Mouse (Mus musculus): Measurements from ENCODE around the gene Pltp. TPM values are rescaled to one million over a fixed set of nuclear protein-coding genes. Genes with fewer than 3 reads are reported as not detected.

Pltp gene
- polyA plus RNA-seq (2015; fragmentation: Nextera tagmentation; extraction: Ambion mirVana): 28.7 and 29.5 TPM in 2 replicates

DNA sequence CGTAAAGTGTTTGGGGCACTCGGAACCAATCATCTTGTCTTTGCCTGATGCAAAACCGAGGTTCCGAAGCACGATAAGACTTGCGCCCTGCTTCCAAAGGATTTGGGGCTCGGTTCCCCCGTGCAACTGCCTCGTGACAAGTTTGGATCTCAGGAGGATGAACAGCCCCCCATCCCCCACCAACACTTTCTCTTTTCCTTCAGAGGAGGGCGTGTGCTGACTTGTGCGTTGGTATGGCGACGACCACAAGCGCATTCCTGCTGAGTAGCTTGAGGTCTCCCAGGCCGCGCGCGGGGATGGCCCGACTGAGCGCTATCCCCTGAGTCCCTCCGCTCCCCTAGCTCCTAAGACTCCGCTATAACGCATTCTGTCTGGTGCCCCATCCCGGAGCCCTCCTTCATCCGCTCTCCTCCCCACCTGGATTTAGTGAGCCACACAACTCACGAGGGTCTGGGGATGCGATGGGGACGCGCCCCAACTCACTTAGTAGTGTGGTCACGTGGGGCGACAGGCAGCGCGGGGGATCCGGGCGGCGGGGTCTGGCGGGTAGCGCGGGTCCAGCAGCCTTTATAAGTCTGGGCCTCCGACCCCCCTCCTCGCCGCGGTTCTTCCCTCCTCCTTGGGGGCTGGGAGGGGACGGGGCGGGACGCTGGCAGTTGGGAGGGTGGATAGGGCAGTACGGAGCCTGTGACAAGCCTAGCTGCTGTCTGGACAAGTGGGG, at the start of gene Pltp:
Pltp (minus strand) TSS at position 611 of the 721 bp plus-strand sequence.
- Histone ChIP-seq H3K27me3 (replicated peaks) (peaks cover 30% of the 10 kb centered on the region), H3K9me3 (no peaks in the 10 kb centered on the region), H3K27ac (no peak within 1 kb of the TSS), H3K4me2 (replicated peaks) (peak within 1 kb of the TSS; percentile 93), H3K36me3 (no peaks in the 10 kb centered on the region), H3K9ac (peak within 1 kb of the TSS; percentile 48), H3K4me3 (replicated peaks) (peak within 1 kb of the TSS; percentile 44), H3K4me1 (replicated peaks) (peaks cover 39% of the 10 kb centered on the region)
- under 1% methylated on average over 44 of the region's 47 CpGs for WGBS
- peak; percentile 65 for ATAC-seq

DNA sequence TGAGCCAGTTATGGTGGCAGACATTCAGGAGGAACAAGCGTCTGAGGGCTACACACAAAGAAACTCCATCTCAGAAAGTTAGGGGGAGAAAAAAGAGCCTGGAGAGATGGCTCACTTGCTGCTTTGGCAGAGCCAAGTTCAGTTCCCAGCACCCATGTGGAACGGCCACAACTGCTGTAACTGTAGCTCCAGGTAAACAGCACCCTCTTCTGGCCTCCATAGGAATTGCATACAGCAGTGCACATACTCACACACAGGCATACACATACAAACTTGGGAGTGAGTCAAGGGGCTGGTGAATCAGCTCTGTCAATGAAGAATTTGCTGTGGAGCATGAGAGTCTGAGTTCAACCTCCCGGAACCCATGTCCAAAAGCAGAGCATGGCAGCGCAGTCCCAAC, 48.6 kb upstream of the Pltp start:
- H3K4me3 ChIP-seq (replicated peaks): no peak overlapping the region
- ATAC-seq: no peak
- H3K27ac ChIP-seq: no peak overlapping the region
- H3K9ac ChIP-seq: no peak overlapping the region
- peaks cover 73% of the 10 kb centered on the region for H3K36me3 ChIP-seq
- 97% methylated on average over 4 of the region's 4 CpGs for WGBS
- H3K4me1 ChIP-seq (replicated peaks): peaks cover 13% of the 10 kb centered on the region
- H3K4me2 ChIP-seq (replicated peaks): no peak overlapping the region
- no peaks in the 10 kb centered on the region for H3K9me3 ChIP-seq
- no peaks in the 10 kb centered on the region for H3K27me3 ChIP-seq (replicated peaks)

DNA sequence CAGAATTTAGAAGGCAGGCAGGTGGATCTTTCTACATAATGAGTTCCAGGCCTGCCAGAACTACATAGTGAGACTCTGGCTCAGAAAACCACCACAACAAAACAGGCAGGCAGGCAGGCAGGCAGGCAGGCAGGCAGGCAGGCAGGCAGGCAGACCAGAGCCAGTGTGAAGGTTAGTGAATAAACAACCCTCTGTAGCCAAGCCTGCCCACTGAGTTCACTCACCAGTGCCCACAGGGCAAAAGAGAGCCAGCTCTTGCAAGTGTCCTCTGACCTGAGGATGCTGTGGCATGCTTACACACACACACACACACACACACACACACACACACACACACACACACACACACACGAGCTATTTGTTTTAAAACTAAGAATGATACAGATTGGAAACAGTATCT, 46.0 kb upstream of the Pltp start:
- no peak overlapping the region for H3K9ac ChIP-seq
- no peaks in the 10 kb centered on the region for H3K4me1 ChIP-seq (replicated peaks)
- no peak overlapping the region for H3K4me3 ChIP-seq (replicated peaks)
- H3K27ac ChIP-seq: no peak overlapping the region
- WGBS: 100% methylated on average over 1 of the region's 1 CpGs
- no peaks in the 10 kb centered on the region for H3K27me3 ChIP-seq (replicated peaks)
- no peak overlapping the region for H3K4me2 ChIP-seq (replicated peaks)
- no peak for ATAC-seq
- H3K36me3 ChIP-seq: peaks cover 88% of the 10 kb centered on the region
- no peaks in the 10 kb centered on the region for H3K9me3 ChIP-seq

DNA sequence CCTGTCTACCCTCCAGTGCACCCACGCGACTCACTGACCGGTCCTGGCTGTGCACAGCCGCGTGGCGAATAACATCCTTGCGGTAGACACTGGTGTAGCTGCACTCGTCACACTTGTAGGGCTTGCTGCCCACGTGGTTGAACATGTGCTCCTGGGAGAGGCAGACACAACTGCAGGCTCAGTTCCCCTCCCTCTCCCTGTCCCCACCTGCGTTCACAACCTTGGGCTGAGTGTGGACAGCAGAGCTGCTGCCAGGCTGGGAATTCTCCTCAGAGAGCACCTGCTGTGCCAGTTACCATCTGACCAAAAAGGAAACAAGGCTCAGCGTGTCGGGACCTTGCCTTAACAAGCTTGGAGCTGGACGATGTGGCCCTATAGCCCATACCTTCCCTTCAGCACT, 43.9 kb upstream of the Pltp start:
- Histone ChIP-seq H3K4me3 (replicated peaks) (no peak overlapping the region), H3K9ac (no peak overlapping the region), H3K36me3 (peaks cover 87% of the 10 kb centered on the region), H3K4me2 (replicated peaks) (no peak overlapping the region), H3K9me3 (no peaks in the 10 kb centered on the region), H3K27ac (no peak overlapping the region), H3K27me3 (replicated peaks) (no peaks in the 10 kb centered on the region), H3K4me1 (replicated peaks) (no peaks in the 10 kb centered on the region)
- peak; percentile 34 for ATAC-seq
- 90% methylated on average over 13 of the region's 13 CpGs for WGBS

- 91% methylated on average over 16 of the region's 16 CpGs for WGBS
- ATAC-seq: no peak
- Histone ChIP-seq H3K4me1 (replicated peaks) (no peaks in the 10 kb centered on the region), H3K36me3 (peaks cover 85% of the 10 kb centered on the region), H3K27me3 (replicated peaks) (no peaks in the 10 kb centered on the region), H3K9me3 (no peaks in the 10 kb centered on the region), H3K27ac (no peak overlapping the region), H3K4me2 (replicated peaks) (no peak overlapping the region), H3K9ac (no peak overlapping the region), H3K4me3 (replicated peaks) (no peak overlapping the region)
Measured at GRCm38 (mm10) chr2:164899723-164900459, 42.4 kb upstream of the Pltp start.

DNA sequence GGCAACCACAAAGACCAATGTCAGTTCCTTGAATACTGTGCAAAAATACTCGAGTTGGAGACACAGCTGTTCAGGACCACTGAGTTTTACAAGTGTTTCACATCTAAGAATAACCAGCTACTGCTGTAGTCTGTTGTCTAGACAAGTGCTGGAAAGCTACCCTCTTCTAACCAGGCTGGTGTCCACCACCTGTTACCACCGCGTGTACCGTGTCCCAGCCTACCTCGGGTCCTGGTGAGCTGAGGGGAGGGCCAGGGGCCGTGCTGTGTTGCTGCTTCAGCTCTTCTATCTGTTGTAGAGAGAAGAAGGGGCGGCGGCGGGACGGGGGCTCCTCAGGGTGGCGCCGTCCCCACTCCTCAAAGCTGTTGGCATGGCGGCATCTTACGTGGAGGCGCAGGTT, 41.5 kb upstream of the Pltp start:
- no peak for ATAC-seq
- 91% methylated on average over 15 of the region's 15 CpGs for WGBS
- Histone ChIP-seq H3K9ac (no peak overlapping the region), H3K27ac (no peak overlapping the region), H3K36me3 (peaks cover 83% of the 10 kb centered on the region), H3K9me3 (no peaks in the 10 kb centered on the region), H3K4me3 (replicated peaks) (no peak overlapping the region), H3K27me3 (replicated peaks) (no peaks in the 10 kb centered on the region), H3K4me1 (replicated peaks) (no peaks in the 10 kb centered on the region), H3K4me2 (replicated peaks) (no peak overlapping the region)

- Histone ChIP-seq H3K36me3 (peaks cover 90% of the 10 kb centered on the region), H3K4me1 (replicated peaks) (no peaks in the 10 kb centered on the region), H3K27ac (no peak overlapping the region), H3K9me3 (no peaks in the 10 kb centered on the region), H3K4me3 (replicated peaks) (no peak overlapping the region), H3K9ac (no peak overlapping the region), H3K4me2 (replicated peaks) (no peak overlapping the region), H3K27me3 (replicated peaks) (no peaks in the 10 kb centered on the region)
- no peak for ATAC-seq
- 87% methylated on average over 7 of the region's 7 CpGs for WGBS
Measured at GRCm38 (mm10) chr2:164898008-164898407, 40.5 kb upstream of the Pltp start.

DNA sequence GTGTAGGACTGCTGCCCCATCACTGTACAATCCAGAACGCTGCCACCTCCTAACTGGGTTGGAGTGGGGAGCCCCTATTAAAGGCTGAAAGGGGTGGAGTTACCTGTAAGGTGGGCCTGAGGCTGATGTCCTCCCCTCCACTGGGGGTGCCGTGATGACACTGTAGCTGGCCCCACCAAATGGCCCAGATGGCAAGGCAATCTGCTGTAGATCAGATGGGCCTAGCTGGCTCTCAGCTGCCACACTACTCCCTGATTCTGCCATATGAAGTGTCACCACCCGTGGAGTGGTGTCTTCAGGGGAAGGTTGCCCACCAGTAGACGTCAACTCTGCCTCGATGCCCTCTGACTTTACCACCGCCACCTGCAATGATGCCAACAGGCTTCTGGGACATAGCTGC, 38.4 kb upstream of the Pltp start:
- Histone ChIP-seq H3K4me2 (replicated peaks) (no peak overlapping the region), H3K36me3 (peaks cover 90% of the 10 kb centered on the region), H3K27me3 (replicated peaks) (no peaks in the 10 kb centered on the region), H3K9me3 (no peaks in the 10 kb centered on the region), H3K27ac (no peak overlapping the region), H3K4me3 (replicated peaks) (no peak overlapping the region), H3K9ac (no peak overlapping the region), H3K4me1 (replicated peaks) (no peaks in the 10 kb centered on the region)
- 91% methylated on average over 6 of the region's 6 CpGs for WGBS
- ATAC-seq: no peak

DNA sequence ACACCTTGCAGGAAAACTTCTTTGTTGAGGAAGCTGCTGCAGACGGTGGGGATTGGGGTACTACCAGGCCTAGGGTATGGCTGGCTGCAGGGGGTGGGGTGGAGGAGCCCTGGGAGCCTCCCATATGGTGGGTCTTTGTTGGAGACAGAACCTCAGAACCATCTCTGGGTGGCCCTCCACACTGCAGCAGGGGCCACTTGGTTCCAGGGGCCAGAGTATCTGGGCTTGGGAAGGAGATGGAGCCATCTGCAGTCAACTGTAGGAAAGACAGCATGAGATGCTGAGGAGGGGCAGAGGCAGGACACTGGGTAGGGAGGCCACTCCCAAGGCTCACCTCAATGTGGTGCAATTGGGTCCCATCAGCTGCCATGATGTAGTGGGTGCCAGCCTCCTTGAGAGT, 37.1 kb upstream of the Pltp start:
- no peak for ATAC-seq
- WGBS: 94% methylated on average over 1 of the region's 1 CpGs

GRCm38 (mm10) chr2:164894048-164894447, 36.5 kb upstream of the Pltp start:
- Histone ChIP-seq H3K4me2 (replicated peaks) (no peak overlapping the region), H3K36me3 (peaks cover 92% of the 10 kb centered on the region), H3K27ac (no peak overlapping the region), H3K27me3 (replicated peaks) (no peaks in the 10 kb centered on the region), H3K4me3 (replicated peaks) (no peak overlapping the region), H3K9ac (no peak overlapping the region), H3K9me3 (no peaks in the 10 kb centered on the region), H3K4me1 (replicated peaks) (peaks cover 2% of the 10 kb centered on the region; the same call in 1 of the 2 replicates)
- WGBS: 58% methylated on average over 5 of the region's 5 CpGs
- ATAC-seq: no peak

More for the DNA sequence above, 37.1 kb upstream of the Pltp start:
- Histone ChIP-seq H3K4me2 (replicated peaks) (no peak overlapping the region), H3K9me3 (no peaks in the 10 kb centered on the region), H3K4me3 (replicated peaks) (no peak overlapping the region), H3K27ac (no peak overlapping the region), H3K4me1 (replicated peaks) (no peaks in the 10 kb centered on the region), H3K36me3 (peaks cover 92% of the 10 kb centered on the region), H3K9ac (no peak overlapping the region), H3K27me3 (replicated peaks) (no peaks in the 10 kb centered on the region)

DNA sequence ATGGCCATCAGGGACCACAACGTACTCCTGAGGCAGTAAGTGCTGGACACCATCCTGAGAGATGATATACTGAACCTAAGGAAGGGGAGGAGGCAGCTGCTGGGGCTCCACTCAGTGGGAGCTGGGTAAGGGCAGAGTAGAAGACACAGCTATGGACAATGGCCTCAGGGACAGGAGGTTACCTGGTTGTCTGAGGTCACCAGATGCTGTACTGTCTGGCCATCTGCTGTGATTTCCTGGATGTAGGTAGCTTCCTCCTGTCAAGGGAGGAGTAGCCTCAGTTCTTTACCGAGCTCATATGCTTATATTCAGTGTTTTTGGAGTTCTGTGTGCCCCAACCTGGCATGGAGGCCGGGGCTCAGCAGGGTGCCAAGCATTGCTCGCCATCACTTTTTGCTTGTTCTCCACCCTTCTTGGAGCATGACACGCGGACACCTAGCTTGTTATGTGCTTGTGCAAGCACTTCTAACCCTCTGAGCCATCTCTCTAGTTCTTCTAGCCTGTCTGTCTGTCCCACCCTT, 35.2 kb upstream of the Pltp start:
- WGBS: 85% methylated on average over 6 of the region's 6 CpGs
- H3K4me2 ChIP-seq (replicated peaks): no peak overlapping the region
- H3K27me3 ChIP-seq (replicated peaks): no peaks in the 10 kb centered on the region

DNA sequence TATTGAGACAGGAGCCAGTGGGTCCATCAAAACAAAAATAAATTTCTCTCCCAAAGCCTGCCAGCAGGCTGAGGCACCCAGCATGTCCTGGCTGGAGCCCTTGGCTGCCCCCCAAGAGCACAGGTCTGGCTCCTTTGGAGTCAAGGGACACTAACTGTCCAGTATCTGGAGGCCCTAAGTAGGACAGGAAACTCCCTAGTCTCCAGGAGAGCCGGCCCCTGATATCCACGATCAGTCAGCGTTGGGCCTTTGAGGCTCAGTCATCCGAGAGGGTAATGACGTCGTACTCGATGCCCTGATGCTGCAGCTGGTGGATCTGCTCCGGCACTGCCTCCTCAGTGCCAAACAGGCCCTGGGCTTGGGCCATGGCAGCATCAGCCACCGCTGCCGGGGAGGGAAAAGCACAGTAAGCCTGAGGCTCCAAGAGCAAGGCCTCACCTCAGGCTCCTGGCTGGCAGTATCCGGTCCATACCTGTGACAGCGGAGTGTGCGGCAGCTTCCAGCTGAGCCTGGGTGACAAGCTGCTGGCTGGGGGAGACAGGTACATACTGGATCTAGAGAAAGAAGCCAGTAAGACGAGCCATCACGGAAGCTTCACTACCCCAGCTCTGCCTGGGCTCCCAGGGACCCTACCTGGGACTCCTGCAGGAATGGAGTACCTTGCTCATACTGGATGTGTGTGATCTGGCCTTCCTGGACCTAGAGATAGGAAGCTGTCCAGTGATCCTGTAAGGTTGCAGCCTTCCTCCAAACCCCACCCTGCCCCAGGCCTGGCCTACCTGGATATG, 34.6 kb upstream of the Pltp start:
- H3K36me3 ChIP-seq: peaks cover 91% of the 10 kb centered on the region
- 86% methylated on average over 15 of the region's 15 CpGs for WGBS
- peaks cover 2% of the 10 kb centered on the region; the same call in 1 of the 2 replicates for H3K4me1 ChIP-seq (replicated peaks)
- H3K27ac ChIP-seq: no peak overlapping the region
- no peak overlapping the region for H3K4me2 ChIP-seq (replicated peaks)
- no peak for ATAC-seq
- H3K27me3 ChIP-seq (replicated peaks): no peaks in the 10 kb centered on the region
- H3K4me3 ChIP-seq (replicated peaks): no peak overlapping the region
- H3K9ac ChIP-seq: no peak overlapping the region
- H3K9me3 ChIP-seq: no peaks in the 10 kb centered on the region

More for the DNA sequence above, 35.2 kb upstream of the Pltp start:
- no peaks in the 10 kb centered on the region for H3K9me3 ChIP-seq
- H3K9ac ChIP-seq: no peak overlapping the region
- H3K36me3 ChIP-seq: peaks cover 92% of the 10 kb centered on the region
- peaks cover 2% of the 10 kb centered on the region; the same call in 1 of the 2 replicates for H3K4me1 ChIP-seq (replicated peaks)
- no peak for ATAC-seq
- no peak overlapping the region for H3K27ac ChIP-seq
- no peak overlapping the region for H3K4me3 ChIP-seq (replicated peaks)

Data from intestine, embryonic 15.5 days (tissue).